Mouse (Mus musculus) forebrain, postnatal 0 days (tissue): ENCODE data around the gene Eps8l1. TPM values are rescaled to one million over a fixed set of nuclear protein-coding genes. Genes with fewer than 3 reads are reported as not detected.

Experiments used
- ATAC-seq: fragments of 200-750 bp; cut with Nextera tagmentation; 2 replicates; pipeline ENCODE4 v1.8.0; 2017; ENCODE audit warnings: mild to moderate bottlenecking, moderate library complexity
- DNase-seq: peaks from one replicate; pipeline ENCODE4 v3.0.0-alpha.2; 2015
- H3K27ac ChIP-seq: fragments of 300-500 bp; sonication (generic); 2 replicates; pipeline ENCODE4 v1.5.1; 2014; ENCODE audit warnings: low read depth, mild to moderate bottlenecking, antibody characterized with exemption, low read length, moderate library complexity, mixed read lengths
- H3K27me3 ChIP-seq: fragments of 300-500 bp; sonication (generic); 2 replicates; pipeline ENCODE4 v1.6.1; 2014; ENCODE audit warnings: mild to moderate bottlenecking, low read length, mixed read lengths; ENCODE audit not compliant: insufficient read depth
- H3K36me3 ChIP-seq: fragments of 300-500 bp; sonication (generic); 2 replicates; pipeline ENCODE4 v1.6.1; 2014; ENCODE audit warnings: mild to moderate bottlenecking, moderate library complexity; ENCODE audit not compliant: insufficient read depth
- H3K4me1 ChIP-seq: fragments of 300-500 bp; sonication (generic); 2 replicates; pipeline ENCODE4 v1.6.1; 2014; ENCODE audit warnings: antibody characterized with exemption; ENCODE audit not compliant: insufficient read depth
- H3K4me2 ChIP-seq: fragments of 300-500 bp; sonication (generic); 2 replicates; pipeline ENCODE4 v1.6.1; 2014; ENCODE audit warnings: low read depth, mild to moderate bottlenecking, moderate library complexity
- H3K4me3 ChIP-seq: fragments of 300-500 bp; sonication (generic); 2 replicates; pipeline ENCODE4 v1.5.1; 2014; ENCODE audit warnings: low read depth, low read length, mixed read lengths
- H3K9ac ChIP-seq: fragments of 300-500 bp; sonication (generic); 2 replicates; pipeline ENCODE4 v1.6.1; 2014; ENCODE audit warnings: mild to moderate bottlenecking
- H3K9me3 ChIP-seq: fragments of 300-500 bp; sonication (generic); 2 replicates; pipeline ENCODE4 v1.6.1; 2016; ENCODE audit warnings: low read length
- CTCF ChIP-seq: sonication (generic); IDR thresholded peaks from 2 replicates; pipeline ENCODE4 v1.5.1; 2016; ENCODE audit warnings: antibody characterized with exemption, control low read depth, low read depth
- WGBS: fragments of 180-500 bp; shearing (Covaris S2); extraction: QIAGEN DNeasy Blood & Tissue Kit; methylation state at CpG from one replicate; pipeline ENCODE4 v1.1.7; 2014; 5-methylcytosine and 5-hydroxymethylcytosine counted together
- polyA plus RNA-seq: library from polyadenylated mRNA; unstranded; fragments of >200 nt; fragmentation: Nextera tagmentation; extraction: Ambion mirVana; gene quantifications from 2 replicates; pipeline ENCODE4 v1.2.1, GENCODE M21; 2015
- total RNA-seq: library from RNA; depleted of rRNA; stranded (reverse); fragments of >200 nt; gene quantifications from 2 replicates; pipeline ENCODE4 v1.2.3, GENCODE M21; 2014

Eps8l1 gene
- total and polyA plus RNA-seq, 2 experiments from 2014 or later = 7.4 to 8.6 TPM

DNA sequence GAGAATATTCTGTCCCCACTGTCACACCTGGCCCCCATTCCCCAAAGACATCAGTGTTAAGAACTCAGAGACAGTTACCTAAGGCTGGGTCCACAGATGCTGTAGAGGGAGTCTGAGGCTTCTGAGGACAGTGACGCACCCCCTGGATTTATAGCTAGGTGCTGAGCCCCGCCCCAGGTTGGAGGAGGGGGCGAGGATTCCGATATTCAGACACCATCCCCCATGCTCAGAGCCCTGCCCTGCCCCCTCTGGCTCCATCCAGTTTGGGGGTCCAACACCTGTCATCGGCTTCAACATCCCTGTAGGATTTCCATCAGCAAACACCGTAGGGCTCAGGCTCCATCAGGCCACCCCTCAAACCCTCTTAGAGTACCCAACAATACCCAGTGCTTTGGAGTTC is 55.4 kb downstream of the Eps8l1 start:
- Histone ChIP-seq H3K27ac (no peak overlapping the region), H3K4me1 (no peaks in the 10 kb centered on the region; the same call in 1 of the 2 replicates), H3K36me3 (no peaks in the 10 kb centered on the region), H3K9ac (no peak overlapping the region), H3K27me3 (peaks cover 7% of the 10 kb centered on the region; the same call in 1 of the 2 replicates), H3K9me3 (no peaks in the 10 kb centered on the region), H3K4me3 (no peak overlapping the region), H3K4me2 (no peak overlapping the region)
- ATAC-seq = no peak
- WGBS = 67% methylated on average over 6 of the region's 6 CpGs
- no peak for TF ChIP-seq CTCF
- no peak for DNase-seq

- no peak for ATAC-seq
- no peak within 1 kb of the TSS for H3K4me3 ChIP-seq
- no peaks in the 10 kb centered on the region for H3K36me3 ChIP-seq
- no peak within 1 kb of the TSS for H3K4me2 ChIP-seq
- no peak for DNase-seq
- no peak within 1 kb of the TSS for H3K27ac ChIP-seq
- no peaks in the 10 kb centered on the region; the same call in 1 of the 2 replicates for H3K4me1 ChIP-seq
- H3K27me3 ChIP-seq = peaks cover 7% of the 10 kb centered on the region; the same call in 1 of the 2 replicates
- no peaks in the 10 kb centered on the region for H3K9me3 ChIP-seq
- 25% methylated on average over 4 of the region's 4 CpGs for WGBS
- H3K9ac ChIP-seq = no peak within 1 kb of the TSS
- no peak for TF ChIP-seq CTCF
Measured at GRCm38 (mm10) chr7:4516332-4517050, 56.0 kb downstream of the Eps8l1 start, which contains the start of gene Tnnt1. Gene Tnnt1 (minus strand): TSS chr7:4516382.

DNA sequence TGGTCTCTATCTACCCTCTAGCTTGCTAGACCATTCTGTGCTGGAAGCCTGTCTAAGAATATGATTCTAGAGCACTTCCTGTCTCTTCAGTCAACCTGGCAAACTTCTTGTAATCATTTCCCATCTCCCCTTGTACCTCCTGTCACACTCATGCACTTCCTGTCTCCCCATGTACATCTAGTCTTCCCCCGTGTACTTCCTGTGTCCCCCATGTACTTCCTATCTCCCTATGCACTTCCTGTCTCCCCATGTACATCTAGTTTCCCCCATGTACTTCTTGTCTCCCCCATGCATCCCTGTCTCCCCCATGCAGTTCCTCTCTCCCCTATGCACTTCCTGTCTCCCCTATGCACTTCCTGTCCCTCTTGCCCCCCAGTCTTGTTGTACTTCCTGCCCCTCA is 58.0 kb downstream of the Eps8l1 start:
- Histone ChIP-seq H3K4me3 (no peak overlapping the region), H3K9ac (no peak overlapping the region), H3K27ac (no peak overlapping the region), H3K36me3 (no peaks in the 10 kb centered on the region), H3K27me3 (peaks cover 7% of the 10 kb centered on the region; the same call in 1 of the 2 replicates), H3K9me3 (no peaks in the 10 kb centered on the region), H3K4me2 (no peak overlapping the region), H3K4me1 (no peaks in the 10 kb centered on the region; the same call in 1 of the 2 replicates)
- no peak for TF ChIP-seq CTCF
- ATAC-seq (no peak), DNase-seq (no peak)
- 81% methylated on average over 1 of the region's 1 CpGs for WGBS

DNA sequence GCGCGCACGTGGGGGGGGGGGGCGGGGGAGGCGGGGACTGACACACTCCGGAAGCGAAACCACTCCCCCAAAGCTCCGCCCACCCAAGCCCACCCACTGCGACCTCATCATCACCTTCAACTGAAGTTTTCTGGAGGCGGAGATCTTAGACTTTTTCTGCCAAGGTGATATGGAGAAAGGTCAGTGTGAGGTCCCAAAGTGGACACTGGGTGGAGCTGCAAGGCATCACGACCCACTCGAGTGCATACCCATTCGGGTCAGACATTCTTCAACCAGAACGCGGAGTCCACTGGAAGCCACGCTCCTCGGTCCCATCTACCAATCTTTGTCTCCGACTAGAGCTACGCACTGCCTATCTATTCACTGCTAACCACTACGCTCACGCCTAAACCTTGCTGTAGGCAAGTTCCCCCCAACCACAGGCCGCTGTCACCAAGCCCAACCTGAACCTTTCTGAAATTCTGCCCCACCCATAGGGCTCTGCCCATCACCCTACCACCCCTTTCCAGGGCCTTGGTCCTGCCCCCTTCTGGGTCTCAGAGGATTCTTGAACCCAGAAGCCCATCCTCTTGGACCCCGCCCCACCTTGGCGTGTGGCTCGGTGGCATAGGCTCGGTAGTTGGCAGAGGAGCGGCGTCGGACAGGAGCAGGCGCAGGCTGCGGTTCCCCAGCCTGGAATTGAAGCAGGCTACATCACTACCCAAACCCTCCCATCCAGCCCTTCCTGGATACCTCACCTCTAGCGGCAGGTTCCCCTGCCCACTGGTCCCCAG is 60.9 kb downstream of the Eps8l1 start:
- Histone ChIP-seq H3K4me2 (peak overlapping the region; percentile 44), H3K4me3 (peak overlapping the region; percentile 30), H3K36me3 (no peaks in the 10 kb centered on the region), H3K9ac (no peak overlapping the region), H3K9me3 (no peaks in the 10 kb centered on the region), H3K27me3 (peaks cover 7% of the 10 kb centered on the region; the same call in 1 of the 2 replicates), H3K27ac (no peak overlapping the region), H3K4me1 (no peaks in the 10 kb centered on the region; the same call in 1 of the 2 replicates)
- no peak for TF ChIP-seq CTCF
- WGBS = 33% methylated on average over 32 of the region's 32 CpGs
- 0 out of 2 replicates have a peak, but pooled peaks have one; percentile 11 for ATAC-seq
- no peak for DNase-seq

GRCm38 (mm10) chr7:4522292-4522691 is 61.8 kb downstream of the Eps8l1 start:
- peaks cover 3% of the 10 kb centered on the region; the same call in 1 of the 2 replicates for H3K4me1 ChIP-seq
- no peaks in the 10 kb centered on the region for H3K9me3 ChIP-seq
- peaks cover 7% of the 10 kb centered on the region; the same call in 1 of the 2 replicates for H3K27me3 ChIP-seq
- no peaks in the 10 kb centered on the region for H3K36me3 ChIP-seq
- no peak overlapping the region for H3K9ac ChIP-seq
- 86% methylated on average over 6 of the region's 6 CpGs for WGBS
- no peak overlapping the region for H3K4me3 ChIP-seq
- H3K4me2 ChIP-seq = no peak overlapping the region
- no peak overlapping the region for H3K27ac ChIP-seq
- DNase-seq (no peak), ATAC-seq (no peak)
- TF ChIP-seq CTCF = no peak

DNA sequence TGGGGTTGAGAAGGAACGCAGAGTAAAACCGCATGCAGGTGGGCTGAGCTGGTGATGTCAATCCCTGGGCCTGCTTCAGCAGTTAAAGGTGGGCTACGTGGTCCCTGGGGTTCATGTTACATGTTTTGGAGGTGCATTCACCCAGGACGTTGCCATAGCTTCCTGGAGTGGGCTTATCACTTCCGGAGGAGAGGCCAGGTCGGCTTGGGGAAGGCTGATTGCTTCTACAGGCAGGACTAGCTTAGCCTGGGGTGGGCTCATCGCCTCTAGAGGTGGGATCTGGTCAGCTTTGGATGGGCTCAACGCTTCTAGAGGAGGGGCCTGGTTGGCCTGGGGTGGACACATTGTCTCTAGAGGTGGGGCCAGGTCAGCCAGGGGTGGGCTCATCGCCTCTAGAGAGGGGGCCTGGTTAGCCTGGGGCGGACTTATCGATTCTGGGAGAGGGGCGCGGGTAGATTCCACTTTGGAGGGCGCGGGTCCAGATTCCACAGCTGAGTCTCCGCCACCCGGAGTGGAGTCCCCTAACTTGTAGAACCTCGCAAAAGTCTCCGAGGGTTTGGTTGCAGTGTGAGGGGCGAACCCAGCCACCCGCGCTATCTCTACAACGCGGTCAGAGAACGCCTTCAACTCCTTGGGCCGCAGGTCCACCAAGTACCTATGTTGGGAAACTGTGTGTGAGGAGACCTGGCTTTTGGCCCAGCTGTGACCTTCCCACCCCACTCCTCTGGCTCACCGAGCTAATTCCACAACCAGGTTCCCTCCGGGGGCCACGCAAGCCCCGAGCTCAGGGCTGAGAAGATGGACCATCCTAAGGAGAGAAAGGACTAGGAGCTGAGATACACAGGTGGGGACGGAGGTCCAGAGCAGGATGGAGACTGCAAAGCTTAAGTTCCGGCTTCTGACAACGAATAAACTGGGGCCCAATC is 63.0 kb downstream of the Eps8l1 start:
- no peak overlapping the region for H3K4me3 ChIP-seq
- H3K4me1 ChIP-seq = peaks cover 3% of the 10 kb centered on the region; the same call in 1 of the 2 replicates
- H3K9ac ChIP-seq = no peak overlapping the region
- peaks cover 7% of the 10 kb centered on the region; the same call in 1 of the 2 replicates for H3K27me3 ChIP-seq
- no peak for TF ChIP-seq CTCF
- no peaks in the 10 kb centered on the region for H3K9me3 ChIP-seq
- 92% methylated on average over 33 of the region's 33 CpGs for WGBS
- H3K36me3 ChIP-seq = no peaks in the 10 kb centered on the region
- no peak for ATAC-seq
- H3K27ac ChIP-seq = no peak overlapping the region
- no peak overlapping the region for H3K4me2 ChIP-seq
- no peak for DNase-seq
